8 mouse cellular contexts compared by ENCODE assay signal in genomic region chr13:24337874-24338273, GRCm38 (mm10). TPM values are rescaled to one million over a fixed set of nuclear protein-coding genes. Genes with fewer than 3 reads are reported as not detected.
DNase-seq lines count a peak whose midpoint lies in the region; ATAC-seq lines count a peak whose summit lies in the region.

No protein-coding gene starts in this region.

- H3K4me2 ChIP-seq in forebrain, embryonic 14.5 days (ENCODE audit: low read length), result no peak overlapping the region
- H3K4me2 ChIP-seq in forebrain, embryonic 15.5 days (replicated peaks), result no peak overlapping the region
- no peak overlapping the region for H3K4me2 ChIP-seq in midbrain, embryonic 15.5 days

- no peaks in the 10 kb centered on the region for H3K36me3 ChIP-seq in forebrain, embryonic 14.5 days (ENCODE audit: control insufficient read depth, insufficient read depth, low read length)
- no peaks in the 10 kb centered on the region for H3K36me3 ChIP-seq in forebrain, embryonic 15.5 days
- H3K36me3 ChIP-seq in macrophage (ENCODE audit: inconsistent target), result no peaks in the 10 kb centered on the region
- H3K36me3 ChIP-seq in midbrain, embryonic 15.5 days (replicated peaks), result no peaks in the 10 kb centered on the region

- no peaks in the 10 kb centered on the region for H3K27me3 ChIP-seq in forebrain, embryonic 14.5 days (replicated peaks; ENCODE audit: control insufficient read depth, insufficient read depth, low read length)
- no peaks in the 10 kb centered on the region for H3K27me3 ChIP-seq in forebrain, embryonic 15.5 days
- no peaks in the 10 kb centered on the region for H3K27me3 ChIP-seq in midbrain, embryonic 15.5 days (replicated peaks)

- ATAC-seq in forebrain, embryonic 14.5 days, result no peak
- no peak for ATAC-seq in forebrain, embryonic 15.5 days (replicated peaks)
- no peak for ATAC-seq in midbrain, embryonic 15.5 days (replicated peaks)

- no peak overlapping the region for H3K4me3 ChIP-seq in forebrain, embryonic 14.5 days (ENCODE audit: low read depth, low read length)
- H3K4me3 ChIP-seq in forebrain, embryonic 15.5 days, result no peak overlapping the region
- no peak overlapping the region for H3K4me3 ChIP-seq in macrophage (ENCODE audit: inconsistent target)
- no peak overlapping the region for H3K4me3 ChIP-seq in midbrain, embryonic 15.5 days

- H3K79me2 ChIP-seq in macrophage (ENCODE audit: inconsistent target), result no peaks in the 10 kb centered on the region

- peak; percentile 42 for DNase-seq in forebrain, embryonic 14.5 days (ENCODE audit: low spot score)
- peak; percentile 46 for DNase-seq in testis, postnatal 10 days (ENCODE audit: low spot score)
- DNase-seq in testis, postnatal 14 days (ENCODE audit: low spot score), result no peak
- DNase-seq in heart, postnatal 14 days, result peak; percentile 24 to 58
- DNase-seq in thymus, postnatal 14 days, result peak; percentile 76

- 56% methylated on average over 3 of the region's 3 CpGs for WGBS in forebrain, embryonic 14.5 days
- WGBS in forebrain, embryonic 15.5 days, result 53% methylated on average over 3 of the region's 3 CpGs
- WGBS in macrophage (ENCODE audit: missing documents), result 12% methylated on average over 3 of the region's 3 CpGs
- 54% methylated on average over 3 of the region's 3 CpGs for WGBS in midbrain, embryonic 15.5 days

- H3K9ac ChIP-seq in forebrain, embryonic 14.5 days (ENCODE audit: low read length), result no peak overlapping the region
- H3K9ac ChIP-seq in forebrain, embryonic 15.5 days (replicated peaks), result no peak overlapping the region
- H3K9ac ChIP-seq in midbrain, embryonic 15.5 days, result no peak overlapping the region

- no peaks in the 10 kb centered on the region for H3K4me1 ChIP-seq in forebrain, embryonic 14.5 days (ENCODE audit: control insufficient read depth, insufficient read depth, low read length)
- H3K4me1 ChIP-seq in forebrain, embryonic 15.5 days, result no peaks in the 10 kb centered on the region
- no peaks in the 10 kb centered on the region for H3K4me1 ChIP-seq in midbrain, embryonic 15.5 days

- H3K27ac ChIP-seq in forebrain, embryonic 14.5 days (ENCODE audit: low read depth, low read length), result no peak overlapping the region
- H3K27ac ChIP-seq in forebrain, embryonic 15.5 days (replicated peaks), result no peak overlapping the region
- peak overlapping the region; percentile 82 for H3K27ac ChIP-seq in macrophage
- no peak overlapping the region for H3K27ac ChIP-seq in midbrain, embryonic 15.5 days

- no peaks in the 10 kb centered on the region for H3K9me3 ChIP-seq in forebrain, embryonic 14.5 days (replicated peaks; ENCODE audit: control insufficient read depth, low read length)
- H3K9me3 ChIP-seq in forebrain, embryonic 15.5 days, result no peaks in the 10 kb centered on the region
- no peaks in the 10 kb centered on the region for H3K9me3 ChIP-seq in midbrain, embryonic 15.5 days

- intact Hi-C loops in heart, postnatal 14 days (cut with DNase I), result loop anchor here (5.0 to 10.0 kb wide), 3 partner anchors 137 to 587 kb away; no protein-coding TSS in a partner anchor

RNA-seq across cellular contexts. Expression of gene Cmah, which starts 10.7 kb away (rescaled TPM):
- polyA plus RNA-seq in forebrain, embryonic 14.5 days (2014; fragmentation: Nextera tagmentation; extraction: Ambion mirVana), result 0.20 and 0.23 TPM in 2 replicates
- polyA plus RNA-seq in forebrain, embryonic 15.5 days (2015; fragmentation: Nextera tagmentation; extraction: Ambion mirVana), result 0.11 and 0.22 TPM in 2 replicates
- 1 to 10 TPM; 3.5 to 4.6 TPM for total RNA-seq in heart, postnatal 14 days (2021)
- total RNA-seq in macrophage (2018; cell fraction: chromatin; rRNA removed), result 1 to 10 TPM in 11 of 26 experiments, under 1 TPM in 15; 0.08 to 5.9 (median 0.60) TPM
- total RNA-seq in macrophage (2018; cell fraction: cytosol; rRNA removed), result 1 to 10 TPM in 13 of 26 experiments, under 1 TPM in 13; 0.15 to 1.7 (median 0.70) TPM
- total RNA-seq in macrophage (2018; cell fraction: nucleus; rRNA removed), result 1 to 10 TPM in 10 of 26 experiments, under 1 TPM in 16; 0.23 to 4.6 (median 0.79) TPM
- 0.25 to 1.4 TPM (median 0.81 TPM) in 3 replicates for polyA plus RNA-seq in macrophage (2018)
- polyA plus RNA-seq in midbrain, embryonic 15.5 days (2015; fragmentation: Nextera tagmentation; extraction: Ambion mirVana), result 0.05 and 0.18 TPM in 2 replicates

RNA-seq across cellular contexts. Expression of gene Carmil1, which starts 57.3 kb away (rescaled TPM):
- polyA plus RNA-seq in forebrain, embryonic 14.5 days (2014; fragmentation: Nextera tagmentation; extraction: Ambion mirVana), result 14.5 and 24.8 TPM in 2 replicates
- 35.5 and 39.6 TPM in 2 replicates for polyA plus RNA-seq in forebrain, embryonic 15.5 days (2015; fragmentation: Nextera tagmentation; extraction: Ambion mirVana)
- total RNA-seq in heart, postnatal 14 days (2021), result 10 to 100 TPM in 1 of 2 experiments, 1 to 10 TPM in 1; 8.1 to 11.2 TPM
- total RNA-seq in macrophage (2018; cell fraction: chromatin; rRNA removed), result 10 to 100 TPM in 6 of 26 experiments, 1 to 10 TPM in 19, under 1 TPM in 1; 0.89 to 17.4 (median 5.8) TPM
- total RNA-seq in macrophage (2018; cell fraction: cytosol; rRNA removed), result 1 to 10 TPM; 1.1 to 3.0 (median 2.0) TPM
- total RNA-seq in macrophage (2018; cell fraction: nucleus; rRNA removed), result 10 to 100 TPM in 1 of 26 experiments, 1 to 10 TPM in 25; 1.7 to 18.2 (median 5.5) TPM
- polyA plus RNA-seq in macrophage (2018), result 2.0 to 6.3 TPM (median 2.8 TPM) in 3 replicates
- 33.4 and 41.3 TPM in 2 replicates for polyA plus RNA-seq in midbrain, embryonic 15.5 days (2015; fragmentation: Nextera tagmentation; extraction: Ambion mirVana)
